Mouse (Mus musculus): ENCODE data around the gene Olfr1493-ps1.

Olfr1493-ps1 gene

GRCm38 (mm10) chr19:13722978-13723377 is at the start of gene Olfr1493-ps1:
Gene Olfr1493-ps1, plus strand, starts transcription at chr19:13723278.
- DNase-seq (ENCODE audit: low spot score in 2 of 2), result no peak

- DNase-seq (ENCODE audit: low spot score in 2 of 2), result no peak
Measured at GRCm38 (mm10) chr19:13696968-13697367, 26.1 kb upstream of the Olfr1493-ps1 start, which contains the start of gene Olfr1491. Gene Olfr1491, plus strand, starts transcription at chr19:13697268.

GRCm38 (mm10) chr19:13739428-13739827 is 16.4 kb downstream of the Olfr1493-ps1 start, which contains the start of gene Olfr1494:
Gene Olfr1494, plus strand, starts transcription at chr19:13739728.
- DNase-seq (ENCODE audit: low spot score in 2 of 2), result no peak

GRCm38 (mm10) chr19:13749366-13749765 is 26.3 kb downstream of the Olfr1493-ps1 start:
- no peak for DNase-seq (ENCODE audit: low spot score in 2 of 2)

- DNase-seq (ENCODE audit: low spot score in 2 of 2), result no peak
Measured at GRCm38 (mm10) chr19:13764306-13764705, 41.2 kb downstream of the Olfr1493-ps1 start, which contains the start of gene Olfr1495. Gene Olfr1495, plus strand, starts transcription at chr19:13764606.

DNA sequence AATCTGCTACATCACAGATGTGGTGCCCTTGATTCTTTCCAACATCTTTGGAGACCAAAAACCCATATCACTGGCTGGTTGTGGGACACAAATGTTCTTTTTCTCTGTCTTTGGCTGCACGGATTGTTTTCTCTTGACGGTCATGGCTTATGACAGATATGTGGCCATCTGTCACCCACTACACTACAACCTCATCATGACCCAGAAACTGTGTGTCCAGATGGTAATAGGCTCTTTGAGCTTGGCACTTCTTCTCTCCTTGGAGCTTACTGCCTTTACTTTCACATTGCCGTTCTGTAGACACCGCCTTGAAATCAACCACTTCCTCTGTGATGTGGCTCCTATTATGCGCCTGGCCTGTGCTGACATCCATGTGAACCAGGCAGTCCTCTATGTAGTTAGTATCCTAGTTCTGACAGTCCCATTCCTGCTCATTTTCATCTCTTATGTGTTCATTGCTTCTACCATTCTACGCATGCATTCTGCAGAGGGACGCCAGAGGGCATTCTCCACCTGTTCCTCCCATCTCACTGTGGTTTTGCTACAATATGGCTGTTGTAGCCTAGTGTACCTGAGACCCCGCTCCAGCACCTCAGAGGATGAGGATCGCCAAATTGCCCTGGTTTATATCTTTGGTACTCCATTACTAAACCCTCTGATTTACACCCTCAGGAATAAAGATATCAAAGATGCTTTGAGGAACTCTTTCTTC is 45.6 kb downstream of the Olfr1493-ps1 start:
- no peak for DNase-seq (ENCODE audit: low spot score in 2 of 2)

- DNase-seq (ENCODE audit: low spot score in 2 of 2), result no peak
Measured at GRCm38 (mm10) chr19:13777578-13777977, 54.5 kb downstream of the Olfr1493-ps1 start, which contains the start of gene Olfr1496. Gene Olfr1496, plus strand, starts transcription at chr19:13777878.
